ENCODE assay signal across 12 mouse cellular contexts in genomic region chr12:79683350-79683749, GRCm38 (mm10).
DNase-seq lines count a peak whose midpoint lies in the region; ATAC-seq and TF ChIP-seq lines count a peak whose summit lies in the region.
"Had no signal": no experiment of that assay in that cellular context is flagged by ENCODE, and none has a peak within 500 bp of the region (broad histone marks: within the 10 kb centered on the region; RNA-seq: fewer than 3 reads in every experiment).

No protein-coding gene starts in this region.

- H3K27ac ChIP-seq in intestine, embryonic 14.5 days (ENCODE audit: low read depth), result 0 out of 2 replicates have a peak overlapping the region, but pooled peaks have one; percentile 52
- H3K27ac ChIP-seq in intestine, postnatal 0 days (ENCODE audit: low read depth, low read length), result no peak overlapping the region
- H3K27ac ChIP-seq in embryonic facial prominence, embryonic 11.5 days (replicated peaks; ENCODE audit: low read depth, low read length), result 0 out of 2 replicates have a peak overlapping the region, but pooled peaks have one; percentile 5
- H3K27ac ChIP-seq in limb, embryonic 11.5 days (replicated peaks; ENCODE audit: low read depth, low read length), result peak overlapping the region; percentile 66

- no peak overlapping the region for H3K4me2 ChIP-seq in intestine, embryonic 14.5 days (ENCODE audit: low read length)
- H3K4me2 ChIP-seq in intestine, postnatal 0 days (replicated peaks; ENCODE audit: low read depth), result no peak overlapping the region
- no peak overlapping the region for H3K4me2 ChIP-seq in embryonic facial prominence, embryonic 11.5 days (ENCODE audit: low read depth, low read length)
- no peak overlapping the region for H3K4me2 ChIP-seq in limb, embryonic 11.5 days (ENCODE audit: low read depth, severe bottlenecking)

- H3K27me3 ChIP-seq in intestine, embryonic 14.5 days (replicated peaks; ENCODE audit: control insufficient read depth, insufficient read depth, low read length), result no peaks in the 10 kb centered on the region
- H3K27me3 ChIP-seq in intestine, postnatal 0 days (replicated peaks; ENCODE audit: control insufficient read depth, insufficient read depth, low read length), result no peaks in the 10 kb centered on the region
- H3K27me3 ChIP-seq in embryonic facial prominence, embryonic 11.5 days (ENCODE audit: control insufficient read depth, insufficient read depth, low read length), result no peaks in the 10 kb centered on the region
- H3K27me3 ChIP-seq in limb, embryonic 11.5 days (ENCODE audit: control insufficient read depth, insufficient read depth, low read length), result no peaks in the 10 kb centered on the region
- H3K27me3 ChIP-seq: CH12.LX had no signal

- no peak for DNase-seq in intestine, embryonic 14.5 days (ENCODE audit: low spot score)
- DNase-seq in 3T3-L1 (ENCODE audit: low read depth, low spot score), result peak; percentile 41
- DNase-seq in embryonic facial prominence, embryonic 11.5 days (ENCODE audit: low spot score), result peak; percentile 84
- peak; percentile 74 for DNase-seq in limb, embryonic 11.5 days (ENCODE audit: low spot score)
- DNase-seq in adrenal gland, postnatal 36 days, result no peak
- DNase-seq in adrenal gland, postnatal 4 days (ENCODE audit: low spot score in 2 of 2), result no peak
- DNase-seq: cerebellum, postnatal 36 days; forebrain, postnatal 0 days; left cerebral cortex, postnatal 4 days had no signal

- H3K36me3 ChIP-seq in intestine, embryonic 14.5 days (ENCODE audit: control insufficient read depth, insufficient read depth, low read length), result no peaks in the 10 kb centered on the region
- H3K36me3 ChIP-seq in intestine, postnatal 0 days (ENCODE audit: control insufficient read depth, insufficient read depth), result no peaks in the 10 kb centered on the region
- no peaks in the 10 kb centered on the region for H3K36me3 ChIP-seq in embryonic facial prominence, embryonic 11.5 days (replicated peaks; ENCODE audit: control insufficient read depth, insufficient read depth, low read depth, low read length)
- no peaks in the 10 kb centered on the region for H3K36me3 ChIP-seq in limb, embryonic 11.5 days (ENCODE audit: control insufficient read depth, insufficient read depth, low read length)

- no peak overlapping the region for H3K4me3 ChIP-seq in intestine, embryonic 14.5 days (ENCODE audit: low read depth, low read length)
- H3K4me3 ChIP-seq in intestine, postnatal 0 days (ENCODE audit: low read depth, low read length), result no peak overlapping the region
- no peak overlapping the region for H3K4me3 ChIP-seq in embryonic facial prominence, embryonic 11.5 days (ENCODE audit: low read depth, low read length)
- H3K4me3 ChIP-seq in limb, embryonic 11.5 days (ENCODE audit: low read depth, low read length), result no peak overlapping the region

- no peaks in the 10 kb centered on the region for H3K9me3 ChIP-seq in intestine, embryonic 14.5 days (ENCODE audit: control insufficient read depth, low read length)
- no peaks in the 10 kb centered on the region for H3K9me3 ChIP-seq in intestine, postnatal 0 days (ENCODE audit: control insufficient read depth)
- H3K9me3 ChIP-seq in embryonic facial prominence, embryonic 11.5 days (replicated peaks; ENCODE audit: control insufficient read depth, low read length), result no peaks in the 10 kb centered on the region
- no peaks in the 10 kb centered on the region for H3K9me3 ChIP-seq in limb, embryonic 11.5 days (ENCODE audit: control insufficient read depth, low read length)

- peaks cover 40% of the 10 kb centered on the region for H3K4me1 ChIP-seq in intestine, embryonic 14.5 days (replicated peaks; ENCODE audit: control insufficient read depth, insufficient read depth, low read length)
- no peaks in the 10 kb centered on the region; the same call in 1 of the 2 replicates for H3K4me1 ChIP-seq in intestine, postnatal 0 days (replicated peaks; ENCODE audit: control insufficient read depth, insufficient read depth, low read length)
- H3K4me1 ChIP-seq in embryonic facial prominence, embryonic 11.5 days (ENCODE audit: control insufficient read depth, insufficient read depth, low read length), result peaks cover 2% of the 10 kb centered on the region; the same call in 1 of the 2 replicates
- peaks cover 28% of the 10 kb centered on the region for H3K4me1 ChIP-seq in limb, embryonic 11.5 days (ENCODE audit: control insufficient read depth, insufficient read depth, low read length)

- 23% methylated on average over 3 of the region's 3 CpGs for WGBS in intestine, embryonic 14.5 days
- WGBS in intestine, postnatal 0 days, result 40% methylated on average over 3 of the region's 3 CpGs
- 14% methylated on average over 3 of the region's 3 CpGs for WGBS in embryonic facial prominence, embryonic 11.5 days
- WGBS in limb, embryonic 11.5 days, result 13% methylated on average over 3 of the region's 3 CpGs

- no peak for TF ChIP-seq CTCF in intestine, postnatal 0 days (IDR thresholded peaks at IDR 0.05; ENCODE audit: low read depth)

- ATAC-seq in intestine, embryonic 14.5 days (replicated peaks; ENCODE audit: low FRiP score, low TSS enrichment, low read depth), result no peak
- no peak for ATAC-seq in intestine, postnatal 0 days
- no peak for ATAC-seq in embryonic facial prominence, embryonic 11.5 days (replicated peaks; ENCODE audit: insufficient number of reproducible peaks, low FRiP score, low TSS enrichment, low read depth)
- no peak for ATAC-seq in limb, embryonic 11.5 days (ENCODE audit: insufficient number of reproducible peaks, low FRiP score, low TSS enrichment, low read depth)
- no peak for ATAC-seq in megakaryocyte-erythroid progenitor cell, adult 5-6 weeks (replicated peaks; ENCODE audit: low FRiP score, low TSS enrichment, poor library complexity, severe bottlenecking)
- ATAC-seq: forebrain, postnatal 0 days had no signal

- H3K9ac ChIP-seq in intestine, embryonic 14.5 days (ENCODE audit: low read length), result no peak overlapping the region
- H3K9ac ChIP-seq in intestine, postnatal 0 days (ENCODE audit: low read depth, low read length), result no peak overlapping the region
- no peak overlapping the region for H3K9ac ChIP-seq in embryonic facial prominence, embryonic 11.5 days (replicated peaks; ENCODE audit: low read length)
- H3K9ac ChIP-seq in limb, embryonic 11.5 days (ENCODE audit: low read length), result no peak overlapping the region
- H3K9ac ChIP-seq: forebrain, postnatal 0 days had no signal

Comparison
In these comparisons a context has a peak if more than half of its experiments do, and no peak if none do; other contexts are left out.
1. DNase-seq: peak in 3T3-L1 (single experiment), embryonic facial prominence, embryonic 11.5 days (single experiment) and limb, embryonic 11.5 days (single experiment); none in intestine, embryonic 14.5 days (single experiment), adrenal gland, postnatal 36 days (0 of 2) and adrenal gland, postnatal 4 days (0 of 2).